Mouse (Mus musculus) cerebral cortex, adult 2 months (tissue): ENCODE measurements around the gene Atl3.

Experiments used
- WGBS: fragments of 180-500 bp; shearing (Covaris S2); methylation state at CpG from one replicate; pipeline ENCODE4 v1.1.7; 2018; 5-methylcytosine and 5-hydroxymethylcytosine counted together

The Atl3 gene

GRCm38 (mm10) chr19:7564457-7564856 lies 70.6 kb downstream of the Atl3 start:
- WGBS: 97% methylated on average over 1 of the region's 1 CpGs

DNA sequence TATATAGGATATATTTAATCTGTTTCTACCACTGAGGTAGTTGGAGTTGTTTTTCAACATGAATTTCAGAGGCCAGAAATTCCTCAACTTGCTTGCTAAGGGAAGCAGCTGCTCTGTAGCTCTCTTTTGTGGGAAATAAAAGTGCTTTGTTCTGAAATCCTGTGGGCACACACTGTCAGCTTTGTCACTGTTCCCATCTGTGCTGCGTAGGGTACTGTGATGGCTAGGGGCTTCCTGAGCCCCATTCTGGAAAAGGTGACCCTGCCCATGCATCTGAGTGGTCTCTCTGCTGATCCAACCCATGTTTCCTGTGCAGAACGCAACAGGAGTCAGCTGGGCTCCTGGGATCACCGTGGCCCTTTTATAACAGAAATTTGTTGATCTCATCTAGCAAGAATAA lies 73.0 kb downstream of the Atl3 start:
- WGBS: 46% methylated on average over 3 of the region's 3 CpGs

- 60% methylated on average over 3 of the region's 3 CpGs for WGBS
Measured at GRCm38 (mm10) chr19:7568364-7568763, 74.5 kb downstream of the Atl3 start.

GRCm38 (mm10) chr19:7569650-7570049 lies 75.8 kb downstream of the Atl3 start:
- WGBS: 73% methylated on average over 5 of the region's 5 CpGs

DNA sequence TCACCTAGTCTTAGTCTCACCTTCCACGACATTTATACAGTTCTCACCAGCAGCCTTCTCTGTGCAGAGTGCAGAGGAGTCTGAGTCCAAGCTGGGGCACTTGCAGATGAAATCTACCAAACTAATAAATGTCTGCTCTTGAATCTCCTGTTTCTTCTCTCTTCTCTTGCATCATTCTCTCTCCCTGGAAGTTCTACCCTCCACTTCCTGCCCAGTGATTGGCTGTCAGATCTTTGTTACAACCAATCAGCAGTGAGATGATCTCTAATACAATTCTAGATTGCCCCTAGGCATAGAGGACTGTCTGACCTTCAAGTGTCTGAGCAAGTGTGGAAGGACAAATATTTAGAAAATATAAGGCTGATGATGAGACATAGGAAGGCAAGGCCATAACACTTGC lies 82.3 kb downstream of the Atl3 start:
- 100% methylated on average over 1 of the region's 1 CpGs for WGBS

GRCm38 (mm10) chr19:7577710-7578109 lies 83.9 kb downstream of the Atl3 start:
- WGBS: 76% methylated on average over 3 of the region's 3 CpGs

GRCm38 (mm10) chr19:7581042-7581441 lies 87.2 kb downstream of the Atl3 start:
- WGBS: 65% methylated on average over 5 of the region's 5 CpGs

- WGBS: 67% methylated on average over 7 of the region's 7 CpGs
Measured at GRCm38 (mm10) chr19:7583101-7583500, 89.3 kb downstream of the Atl3 start.

- WGBS: 48% methylated on average over 3 of the region's 3 CpGs
Measured at GRCm38 (mm10) chr19:7583599-7583998, 89.8 kb downstream of the Atl3 start.

DNA sequence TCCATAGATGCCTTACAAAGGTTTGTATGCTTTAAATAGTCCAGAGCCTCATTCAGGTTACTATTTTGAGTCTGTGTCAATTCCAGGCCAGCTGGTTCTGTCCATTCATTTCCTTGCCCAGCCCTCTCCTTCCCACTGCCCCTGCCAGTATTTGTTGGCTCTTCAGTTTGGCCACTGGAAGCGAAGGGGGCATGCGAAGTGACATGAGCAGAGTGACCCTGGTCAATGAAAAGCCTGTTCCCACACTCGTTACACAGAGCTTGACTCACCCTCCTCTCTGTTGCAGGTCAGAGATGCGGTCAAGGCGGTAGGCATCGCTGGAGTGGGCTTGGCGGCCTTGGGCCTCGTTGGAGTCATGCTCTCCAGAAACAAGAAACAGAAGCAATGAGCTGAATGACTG lies 91.4 kb downstream of the Atl3 start:
- WGBS: 75% methylated on average over 8 of the region's 8 CpGs

- 87% methylated on average over 6 of the region's 6 CpGs for WGBS
Measured at GRCm38 (mm10) chr19:7585764-7586163, 91.9 kb downstream of the Atl3 start.
